Mouse (Mus musculus) hindlimb bud, embryonic 11.5 days (tissue): Measurements from ENCODE around the gene Hcrtr1.

Source experiments
- DNase-seq: peaks from one replicate; pipeline ENCODE4 v3.0.0-alpha.2; 2012; ENCODE audit warnings: low read depth, low spot score; ENCODE audit errors: extremely low spot score

Gene Hcrtr1

DNA sequence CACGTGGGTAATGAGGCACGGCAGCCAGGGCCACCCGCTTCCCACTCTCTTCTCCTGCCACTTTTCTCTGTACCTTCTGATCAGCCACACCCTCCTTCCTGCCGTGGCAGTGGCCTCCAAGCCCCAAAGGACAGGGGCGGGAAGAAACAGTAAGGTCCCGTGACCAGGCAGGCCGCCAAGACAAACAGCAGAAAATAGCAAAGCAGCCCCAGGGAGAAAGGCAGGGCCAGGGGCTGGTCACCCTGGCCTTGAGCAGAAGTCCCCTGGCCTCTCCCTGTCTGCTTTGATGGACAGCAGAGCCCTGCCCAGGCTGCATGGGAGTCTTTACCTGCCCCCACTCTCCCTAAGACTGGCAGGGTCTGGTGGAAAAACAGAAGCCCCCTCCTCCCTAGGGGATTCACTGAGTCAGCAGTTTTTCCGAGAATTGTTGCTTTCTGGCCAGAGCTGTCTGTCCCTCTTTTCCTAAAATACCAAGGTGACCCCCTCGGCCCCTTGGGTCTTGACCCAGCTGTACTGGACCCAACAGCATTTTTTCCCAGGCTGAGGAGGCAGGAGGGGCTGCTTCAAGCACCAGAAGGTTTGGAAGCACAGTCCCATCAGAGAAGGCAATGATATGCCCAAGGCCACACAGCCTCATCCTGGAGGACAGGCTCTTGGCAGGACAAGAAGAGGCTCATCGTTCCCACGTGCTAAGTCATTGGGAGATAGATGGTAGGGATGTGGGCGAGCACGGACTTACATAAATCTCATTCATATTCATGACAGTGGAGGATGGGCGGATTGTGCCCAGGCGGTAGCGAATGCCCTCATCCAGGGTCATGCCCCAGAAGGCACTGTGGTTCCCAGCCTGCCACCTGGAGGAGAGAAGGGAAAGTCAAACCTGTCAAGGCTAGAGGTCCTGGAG is 29.4 kb upstream of the Hcrtr1 start:
- DNase-seq: no peak

DNA sequence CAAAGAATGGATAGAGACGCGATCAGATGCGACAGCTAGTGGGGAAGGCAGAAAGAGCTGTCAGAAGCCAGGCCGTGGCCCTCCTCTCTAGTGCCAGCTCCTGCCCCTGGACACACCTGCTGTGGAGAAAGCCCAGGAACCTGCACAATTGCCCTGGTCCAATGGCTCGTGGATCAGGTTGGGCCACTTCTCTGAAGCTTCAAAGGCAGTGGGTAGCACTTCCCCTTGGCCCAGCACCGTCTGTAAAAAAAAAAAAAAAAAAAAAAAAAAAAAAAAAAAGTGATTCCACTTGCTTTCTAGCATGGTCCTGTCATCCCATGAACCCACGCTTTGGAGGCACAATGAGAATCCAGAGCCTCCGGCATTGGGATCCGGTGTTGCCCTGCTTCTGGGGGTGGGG is 28.7 kb upstream of the Hcrtr1 start:
- DNase-seq: no peak

DNA sequence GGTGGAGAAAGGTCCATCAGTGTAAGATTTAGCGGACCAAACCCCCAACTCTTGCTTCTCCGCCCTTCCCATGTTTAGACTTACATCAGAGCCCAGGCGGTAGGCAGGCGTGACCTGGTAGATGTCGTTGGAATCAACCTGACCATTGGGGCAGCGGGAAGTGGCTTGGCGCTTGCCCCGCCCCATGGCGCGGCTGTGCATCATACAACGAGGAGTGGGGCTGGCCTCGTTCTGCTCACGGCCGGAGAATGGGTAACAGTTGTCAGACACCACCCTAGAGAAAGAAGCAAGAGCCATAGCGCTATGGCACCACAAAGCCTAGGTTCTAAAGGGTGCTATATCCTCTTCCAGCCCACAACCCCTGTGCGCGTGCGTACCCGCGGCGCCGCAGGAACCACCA is 28.2 kb upstream of the Hcrtr1 start:
- DNase-seq: no peak

DNA sequence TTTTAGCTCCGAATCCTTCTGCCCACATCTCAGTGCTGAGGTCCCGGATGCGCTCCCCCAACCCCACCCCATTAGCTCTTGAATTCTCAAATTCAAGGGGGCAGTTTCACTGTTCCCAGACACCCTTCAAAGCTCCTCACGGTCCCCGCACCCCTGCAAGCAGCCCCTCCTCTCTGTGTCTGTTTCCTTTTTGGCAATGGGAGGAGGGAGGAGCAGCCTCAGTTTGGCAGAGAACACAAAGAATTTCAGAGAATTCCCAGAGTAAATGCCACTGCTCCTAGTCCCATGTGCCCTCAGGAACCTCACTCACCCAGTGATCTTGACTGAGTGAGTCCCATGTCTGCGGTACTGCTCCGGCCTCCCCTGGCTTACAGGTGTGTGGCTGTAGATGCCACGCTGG is 27.4 kb upstream of the Hcrtr1 start:
- DNase-seq: no peak

DNA sequence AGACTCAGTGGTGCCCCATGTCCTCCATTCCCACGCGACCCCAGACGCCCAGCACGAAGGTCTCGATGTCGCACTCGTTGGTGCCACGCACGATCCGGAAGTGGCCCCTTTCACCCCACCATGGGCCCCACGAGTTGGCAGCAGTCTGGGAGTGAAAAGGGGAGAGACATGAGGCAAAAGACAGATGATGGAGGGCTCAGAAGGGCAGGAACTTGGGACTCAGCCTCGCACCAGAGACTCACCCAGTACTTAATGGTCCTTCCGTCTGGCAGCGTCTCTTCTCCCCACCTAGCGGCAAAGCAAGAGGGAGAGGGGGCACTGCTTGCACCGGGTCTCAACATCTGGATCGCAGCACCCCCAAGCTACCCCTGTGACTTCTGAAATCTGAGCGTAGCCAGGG is 26.9 kb upstream of the Hcrtr1 start:
- no peak for DNase-seq

DNA sequence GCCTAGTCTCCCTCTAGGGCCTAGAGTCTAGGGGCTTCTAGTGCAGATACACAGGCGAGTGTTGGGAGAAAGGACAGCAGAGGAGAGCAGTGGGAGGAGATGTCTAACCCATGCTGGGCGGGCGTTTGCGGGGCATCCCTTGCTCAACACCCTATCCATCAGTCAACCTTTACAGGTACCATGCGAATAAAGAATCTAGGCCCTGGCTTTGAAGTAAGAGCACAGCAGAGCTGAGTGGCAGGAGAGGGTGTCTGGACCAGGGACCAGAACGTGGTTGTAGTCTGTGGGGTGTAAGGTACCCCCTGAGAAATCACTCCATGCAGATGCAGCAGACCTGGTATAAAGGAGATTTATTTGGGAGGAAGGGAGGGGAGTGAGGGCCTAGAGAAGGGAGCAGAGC is 25.0 kb upstream of the Hcrtr1 start:
- DNase-seq: no peak

DNA sequence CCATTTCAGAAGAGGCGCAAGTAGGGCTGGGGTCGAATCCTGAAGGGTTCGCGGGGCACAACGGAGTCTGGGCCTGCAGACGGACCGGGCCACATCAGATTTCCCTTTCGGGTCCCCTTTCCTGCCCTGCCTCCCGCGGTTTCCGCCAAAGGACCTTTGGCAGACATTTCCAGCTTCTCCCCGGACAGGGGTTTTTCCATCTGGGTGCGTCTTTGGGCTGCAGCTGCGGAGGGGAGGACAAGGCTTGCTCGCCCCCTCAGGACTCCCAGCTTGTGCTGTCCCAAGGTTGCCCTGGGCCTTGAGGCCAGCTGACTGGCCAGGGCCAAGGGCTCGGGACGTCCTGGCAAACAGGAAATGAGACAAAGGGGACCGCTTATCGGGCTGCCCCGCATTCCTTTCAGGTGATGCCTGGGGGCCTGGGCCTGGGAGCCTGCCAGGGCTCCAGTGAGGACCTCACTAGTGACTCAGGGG is 24.3 kb upstream of the Hcrtr1 start:
- DNase-seq: no peak

DNA sequence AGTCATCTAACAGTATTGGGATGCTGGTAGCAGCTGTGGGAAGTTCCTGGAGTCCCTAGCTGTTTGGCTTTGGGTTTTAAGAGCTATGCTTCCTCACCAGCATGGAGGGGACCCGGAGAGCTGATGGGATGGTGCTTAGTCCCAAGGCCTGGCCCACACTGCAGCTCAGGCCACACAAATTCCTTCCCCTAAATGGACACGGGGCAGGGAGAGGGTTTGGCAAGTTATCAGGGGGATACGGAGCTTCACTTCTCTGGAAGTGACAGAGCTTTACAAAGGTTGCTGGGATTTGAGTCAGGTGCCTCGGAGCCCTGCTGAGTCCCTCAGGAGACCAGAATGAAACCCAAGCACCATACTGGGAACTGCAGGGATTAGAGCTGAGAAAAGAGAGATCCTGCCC is 22.2 kb upstream of the Hcrtr1 start:
- DNase-seq: no peak

DNA sequence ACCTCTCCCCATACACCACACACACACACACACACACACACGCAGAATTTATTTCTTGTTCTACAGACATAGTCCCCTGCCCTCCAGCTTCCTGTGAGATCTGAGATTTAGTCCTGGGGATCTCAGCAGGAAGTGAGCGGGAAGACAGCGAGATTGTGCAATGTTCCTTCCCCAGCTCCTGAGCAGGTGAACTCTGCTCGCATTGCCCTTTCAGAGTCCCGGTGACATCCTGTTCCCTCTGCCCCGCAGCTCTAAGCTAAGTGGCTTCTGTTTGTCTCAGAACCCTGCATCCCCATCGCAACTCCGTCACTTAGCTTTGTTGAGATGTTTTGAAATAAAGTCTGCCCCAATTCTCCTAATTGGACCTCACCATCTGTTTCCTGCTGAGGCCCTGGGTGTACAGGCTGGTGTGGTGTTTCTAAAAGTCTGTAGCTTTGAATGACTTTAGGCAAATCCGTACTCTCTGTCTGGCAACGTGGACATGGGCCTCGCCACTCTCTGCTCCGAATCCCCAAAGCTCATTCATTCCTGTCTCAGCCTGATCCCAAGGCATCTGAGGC is 17.7 kb upstream of the Hcrtr1 start:
- DNase-seq: no peak

DNA sequence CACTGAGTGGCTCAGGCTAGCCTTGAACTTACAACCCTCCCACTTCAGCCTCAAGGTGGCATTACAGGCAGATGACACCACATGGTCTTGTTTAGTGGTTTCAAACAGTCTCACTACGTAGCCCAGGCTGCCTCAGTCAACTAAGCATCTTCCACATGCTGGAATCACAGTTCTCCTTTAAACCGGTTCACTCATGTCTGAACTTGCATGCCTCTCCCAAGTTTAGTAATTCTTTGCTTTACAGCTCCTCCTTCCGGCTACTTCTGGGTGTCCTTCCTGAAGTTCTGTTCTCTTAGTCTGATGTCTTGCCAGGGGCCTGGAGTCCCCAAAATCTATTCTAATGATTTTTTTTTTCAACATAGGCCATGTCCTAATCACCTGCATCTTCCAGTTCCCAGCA is 15.1 kb upstream of the Hcrtr1 start:
- no peak for DNase-seq

DNA sequence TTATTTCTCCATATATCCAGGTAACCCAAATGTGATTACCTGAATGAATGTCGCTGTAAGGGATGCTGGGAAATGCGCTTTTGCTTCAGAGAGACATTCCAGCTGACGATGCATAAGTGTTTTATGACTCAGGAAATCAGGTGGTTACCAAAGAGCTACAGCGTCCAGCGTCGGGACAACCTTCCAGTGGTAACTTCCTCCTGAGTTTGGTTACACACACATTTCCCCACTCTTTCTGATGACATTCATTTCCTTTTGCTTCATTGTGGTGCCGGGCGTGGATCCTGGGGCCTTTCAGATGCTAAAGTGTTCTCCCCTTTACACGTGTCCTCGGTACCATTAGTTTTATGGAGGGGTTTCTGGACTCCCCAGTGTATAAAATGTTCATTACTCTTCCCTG is 9.2 kb upstream of the Hcrtr1 start:
- DNase-seq: no peak

DNA sequence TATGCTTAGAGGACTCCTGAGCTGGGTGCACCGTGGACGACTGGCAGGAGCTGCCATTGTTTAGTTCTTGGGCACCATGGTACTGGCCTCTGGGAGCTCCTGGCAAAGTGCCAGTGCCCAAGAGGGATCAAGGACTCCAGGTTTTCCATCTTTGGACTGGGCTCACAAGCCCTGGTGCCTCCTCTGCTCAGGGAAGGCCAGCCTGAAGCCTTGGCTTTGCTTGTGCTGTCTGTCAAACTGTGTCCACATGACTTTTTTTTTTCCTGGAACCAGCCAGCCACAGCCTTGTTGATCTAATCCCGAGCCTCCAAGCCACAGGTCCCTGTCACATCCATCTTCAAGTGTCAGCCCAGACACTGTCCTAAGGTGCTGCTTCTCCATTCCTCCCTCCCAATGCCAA is 2.6 kb upstream of the Hcrtr1 start:
- no peak for DNase-seq

DNA sequence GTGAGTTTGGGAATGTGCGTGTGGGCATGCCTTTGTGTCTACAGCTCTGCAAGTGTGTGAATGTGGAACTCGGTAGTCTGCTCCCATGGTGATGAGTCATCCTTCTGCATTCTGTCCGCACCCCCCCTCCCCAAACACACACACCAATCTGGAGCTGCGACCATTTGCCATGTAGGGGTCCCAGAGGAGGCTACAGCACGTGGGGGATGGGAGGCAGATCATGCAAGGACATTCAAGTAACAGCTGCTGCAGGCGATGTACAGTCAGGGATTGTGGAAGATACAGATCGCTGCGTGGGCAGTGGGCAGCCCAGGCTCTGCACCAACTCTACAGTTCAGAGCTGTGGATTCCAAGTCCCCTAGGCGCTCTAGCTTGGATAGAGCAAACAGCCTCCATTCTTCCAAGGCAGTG is 1.8 kb upstream of the Hcrtr1 start:
- DNase-seq: no peak

DNA sequence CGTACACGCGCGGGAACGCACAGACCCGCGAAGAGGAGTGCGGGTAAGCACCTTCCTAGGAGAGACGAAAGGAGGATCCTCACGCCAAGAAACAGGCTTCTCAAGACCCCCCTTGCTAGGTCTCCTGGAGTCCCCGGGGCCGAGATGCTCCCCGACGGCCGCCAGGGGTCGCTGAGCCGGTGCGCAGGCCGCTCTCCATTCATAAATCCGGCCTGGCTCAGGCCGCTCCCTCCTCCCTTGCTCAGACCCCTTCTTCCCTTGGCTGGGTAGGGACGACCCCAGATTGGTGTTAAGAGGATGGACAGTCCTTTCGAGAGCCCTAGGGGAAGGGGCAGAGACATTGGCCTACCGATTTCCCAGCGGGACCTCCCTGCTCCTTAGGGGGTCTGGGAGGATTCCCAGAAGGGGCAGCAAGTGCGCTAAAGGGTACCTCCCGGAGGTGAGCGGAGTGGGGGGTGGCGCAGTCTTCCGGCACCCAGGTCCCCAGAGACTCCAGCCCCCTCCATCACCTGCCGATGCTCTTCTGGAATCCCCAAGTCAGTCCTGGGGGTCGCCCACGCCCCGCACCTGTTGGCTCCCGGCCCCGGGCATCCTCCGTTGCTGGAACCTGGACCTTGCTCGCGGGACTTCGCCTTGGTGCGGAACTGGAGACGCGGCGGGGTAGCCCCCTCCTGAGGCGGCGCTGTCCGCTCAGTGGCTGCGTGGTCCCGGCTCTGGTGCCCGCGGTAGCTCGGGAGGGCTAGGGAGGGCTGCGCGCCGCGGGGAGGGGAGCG is 532 bp downstream of the Hcrtr1 start:
- DNase-seq: no peak

DNA sequence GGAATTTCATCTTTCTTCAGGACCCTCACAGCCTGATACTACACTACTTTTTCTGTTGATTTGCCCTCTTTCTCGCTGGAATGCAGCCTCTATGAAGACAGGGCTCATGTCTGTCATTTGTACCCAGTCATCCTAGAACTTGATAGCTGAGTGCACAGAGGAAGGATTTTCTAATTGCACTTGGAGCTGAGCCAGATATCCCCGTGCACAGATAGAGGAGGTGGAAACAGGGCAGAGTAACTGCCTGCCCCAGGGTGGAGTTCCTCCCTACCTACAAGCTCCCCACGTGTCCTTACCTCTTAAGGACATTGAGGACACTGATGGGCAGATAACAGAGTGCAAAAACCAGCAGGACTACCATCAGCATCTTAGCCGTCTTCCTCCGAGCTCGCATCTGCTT is 5.8 kb downstream of the Hcrtr1 start:
- DNase-seq: no peak

DNA sequence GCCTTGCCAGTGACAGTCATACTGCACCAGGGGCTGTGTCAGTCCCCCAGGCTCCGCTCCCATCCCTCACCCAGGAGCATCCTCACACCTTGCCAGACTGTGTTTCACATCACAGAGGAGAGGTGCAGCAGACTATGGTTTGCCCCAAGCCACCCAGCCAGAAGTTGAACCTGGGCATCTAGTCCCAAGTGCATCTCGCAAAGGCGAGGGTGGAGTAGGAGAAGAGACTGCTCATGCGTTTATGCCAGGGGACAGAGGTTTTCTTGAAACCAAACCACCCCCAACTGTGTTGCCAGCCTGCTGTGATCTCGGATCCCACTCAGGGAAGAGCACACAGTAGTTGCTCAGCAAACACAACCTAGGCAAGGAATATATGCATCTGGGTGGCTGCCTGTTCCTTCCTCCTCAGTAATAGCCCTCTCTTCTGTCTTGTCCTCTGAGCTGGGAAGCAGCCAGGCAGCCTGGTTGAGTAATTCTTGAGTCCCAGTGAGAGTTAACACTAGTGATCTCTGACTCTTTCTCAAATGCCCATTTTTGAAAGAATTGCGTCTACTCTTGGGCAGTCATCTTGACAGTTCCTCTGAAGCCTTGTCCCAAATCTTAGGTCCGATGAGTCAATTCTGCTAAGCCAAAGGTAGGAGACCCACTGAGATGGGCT is 7.6 kb downstream of the Hcrtr1 start:
- no peak for DNase-seq

DNA sequence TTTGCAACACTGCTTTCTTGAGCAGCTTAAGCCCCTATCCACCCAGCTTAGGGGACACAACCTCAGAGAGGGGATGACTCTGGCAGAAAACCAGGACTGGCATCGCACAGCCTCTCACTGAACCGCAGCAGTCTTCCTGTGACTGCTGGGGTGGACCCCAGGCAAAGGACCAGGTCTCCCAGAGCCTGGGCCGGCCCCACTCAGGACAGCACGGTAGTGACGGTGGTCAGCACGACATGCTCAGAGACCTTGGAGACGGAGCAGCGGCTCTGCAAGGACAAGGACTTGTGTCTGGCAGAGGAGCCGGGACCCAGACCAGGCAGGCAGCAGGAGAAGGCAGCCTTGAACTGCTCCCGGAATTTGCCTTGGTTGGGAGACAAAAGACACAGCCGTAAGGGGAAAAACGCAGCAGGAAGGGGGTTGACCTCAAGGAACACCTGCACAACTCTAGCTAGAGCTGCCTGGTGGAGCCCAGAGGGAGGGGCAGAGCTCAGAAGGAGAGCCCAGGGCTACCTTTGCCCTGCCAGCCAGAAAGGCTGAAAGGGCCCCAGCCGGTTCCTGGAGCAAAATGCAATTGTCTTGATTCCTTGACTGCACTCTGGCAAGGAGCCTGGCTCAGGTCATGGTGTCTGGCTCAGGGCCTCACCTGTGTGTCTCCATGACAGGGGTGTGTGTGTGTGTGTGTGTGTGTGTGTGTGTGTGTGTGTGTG is 8.4 kb downstream of the Hcrtr1 start:
- no peak for DNase-seq

DNA sequence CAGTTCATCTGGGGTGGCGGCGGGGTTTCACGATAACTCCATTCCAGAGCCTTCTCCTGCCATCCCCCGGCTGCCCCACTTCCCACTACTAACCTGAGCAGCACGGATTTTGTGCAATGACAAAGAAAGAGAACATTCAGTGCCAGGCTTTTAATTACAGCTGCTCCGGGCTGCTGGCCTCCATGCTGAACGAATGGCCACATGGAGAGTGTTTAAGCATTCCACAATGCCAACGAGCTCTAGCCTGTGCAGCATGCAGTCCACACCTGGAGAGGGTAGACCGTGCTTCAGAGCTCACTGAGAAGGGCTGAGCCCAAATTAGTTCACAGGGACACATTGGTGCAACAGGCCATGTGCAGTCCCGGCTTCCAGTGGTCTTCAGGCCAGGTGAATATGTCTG is 9.1 kb downstream of the Hcrtr1 start:
- DNase-seq: no peak

DNA sequence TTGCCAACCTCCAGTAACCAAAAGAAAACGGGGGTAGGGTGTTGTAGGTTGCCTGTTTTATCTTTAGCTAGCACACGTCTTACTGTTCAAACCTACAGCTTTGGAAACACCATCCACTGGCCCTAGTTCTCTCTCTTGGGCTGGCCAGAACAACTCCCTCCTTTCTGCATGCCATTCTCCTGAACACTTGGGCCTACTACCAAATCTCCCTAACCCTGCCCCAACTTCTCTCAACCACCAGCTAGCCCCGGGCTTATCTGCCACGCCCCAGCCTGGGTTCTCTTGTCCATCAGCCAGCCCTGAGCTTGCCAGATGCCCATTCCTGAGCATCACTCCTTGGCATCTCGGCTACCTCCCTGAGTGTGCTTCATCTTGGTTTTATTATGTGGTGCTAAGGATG is 10.3 kb downstream of the Hcrtr1 start:
- DNase-seq: no peak

DNA sequence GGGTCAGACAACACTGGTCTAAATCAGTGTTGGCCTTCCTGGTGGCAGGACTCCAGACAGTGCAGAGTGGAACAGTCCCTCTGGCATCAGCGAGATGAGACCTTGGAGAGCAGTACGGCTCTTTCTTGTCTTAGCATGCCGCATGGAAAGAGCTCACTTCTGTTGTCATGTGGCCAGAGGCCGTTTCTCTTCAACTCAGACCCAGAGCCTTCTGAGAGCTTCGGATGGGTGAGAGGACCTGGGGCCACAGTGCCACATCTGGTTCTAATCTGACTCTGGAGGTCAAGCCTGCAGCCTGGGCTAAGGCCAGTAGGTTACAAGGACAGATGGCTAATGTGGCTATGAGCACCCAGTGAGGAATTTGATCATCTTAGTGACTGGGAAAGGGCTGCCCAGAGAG is 13.2 kb downstream of the Hcrtr1 start:
- DNase-seq: no peak

DNA sequence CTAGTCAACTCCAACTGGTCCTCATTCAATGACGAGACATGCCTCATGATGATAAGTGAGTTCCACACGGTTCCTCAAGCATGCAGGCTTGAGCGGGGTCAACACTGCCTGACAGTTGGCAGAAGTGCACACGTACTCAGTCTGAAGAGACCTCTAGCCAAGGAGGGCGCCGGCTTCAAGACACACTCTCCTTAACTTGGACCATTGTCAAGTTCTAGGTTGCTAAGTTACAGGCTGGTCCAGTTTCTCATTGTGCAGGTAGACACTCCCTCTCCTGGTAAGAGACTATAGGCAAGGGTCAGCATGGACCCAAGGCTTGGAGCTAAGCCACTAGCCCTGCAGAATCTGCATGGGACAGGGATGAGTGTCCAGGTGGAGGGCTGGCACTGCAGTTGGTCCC is 14.0 kb downstream of the Hcrtr1 start:
- DNase-seq: no peak
